Mouse (Mus musculus) heart, embryonic 16.5 days (tissue): ENCODE results near the gene Map2. TPM values are rescaled to one million over a fixed set of nuclear protein-coding genes. Genes with fewer than 3 reads are reported as not detected.

Experiments used
- ATAC-seq: fragments of 200-750 bp; cut with Nextera tagmentation; replicated peaks from 2 replicates; pipeline ENCODE4 v1.8.0; 2017; ENCODE audit warnings: moderate number of reproducible peaks; ENCODE audit not compliant: insufficient read depth, low FRiP score; ENCODE audit errors: extremely low read depth
- H3K27ac ChIP-seq: fragments of 300-500 bp; sonication (generic); 2 replicates; pipeline ENCODE4 v1.5.1; 2014; ENCODE audit warnings: mild to moderate bottlenecking, low read length, control low read depth, moderate library complexity
- H3K27me3 ChIP-seq: fragments of 300-500 bp; sonication (generic); 2 replicates; pipeline ENCODE4 v1.6.1; 2014; ENCODE audit warnings: low read length, mixed read lengths; ENCODE audit not compliant: control insufficient read depth, insufficient read depth
- H3K36me3 ChIP-seq: fragments of 300-500 bp; sonication (generic); 2 replicates; pipeline ENCODE4 v1.6.1; 2014; ENCODE audit not compliant: control insufficient read depth, insufficient read depth
- H3K4me1 ChIP-seq: fragments of 300-500 bp; sonication (generic); 2 replicates; pipeline ENCODE4 v1.6.1; 2014; ENCODE audit warnings: low read length, mixed read lengths; ENCODE audit not compliant: control insufficient read depth, insufficient read depth
- H3K4me2 ChIP-seq: fragments of 300-500 bp; sonication (generic); 2 replicates; pipeline ENCODE4 v1.6.1; 2014; ENCODE audit warnings: low read depth, mild to moderate bottlenecking, control low read depth, low read length
- H3K4me3 ChIP-seq: fragments of 300-500 bp; sonication (generic); 2 replicates; pipeline ENCODE4 v1.5.1; 2014; ENCODE audit warnings: mild to moderate bottlenecking, control low read depth, low read length
- H3K9ac ChIP-seq: fragments of 300-500 bp; sonication (generic); 2 replicates; pipeline ENCODE4 v1.6.1; 2014; ENCODE audit warnings: low read length, control low read depth
- H3K9me3 ChIP-seq: fragments of 300-500 bp; sonication (generic); replicated peaks from 2 replicates; pipeline ENCODE4 v1.6.1; 2016; ENCODE audit warnings: low read length; ENCODE audit not compliant: control insufficient read depth
- WGBS: fragments of 180-500 bp; shearing (Covaris S2); extraction: QIAGEN DNeasy Blood & Tissue Kit; methylation state at CpG from one replicate; pipeline ENCODE4 v1.1.7; 2014; 5-methylcytosine and 5-hydroxymethylcytosine counted together
- polyA plus RNA-seq: library from polyadenylated mRNA; unstranded; fragments of >200 nt; fragmentation: Nextera tagmentation; extraction: Ambion mirVana; gene quantifications from 2 replicates; pipeline ENCODE4 v1.2.1, GENCODE M21; 2015

Map2 gene
- polyA plus RNA-seq, 1 experiment from 2014 or later: 3.4 TPM

- no peak overlapping the region for H3K4me2 ChIP-seq
- H3K36me3 ChIP-seq: no peaks in the 10 kb centered on the region
- H3K4me3 ChIP-seq: no peak overlapping the region
- no peaks in the 10 kb centered on the region for H3K9me3 ChIP-seq
- no peak for ATAC-seq
- 91% methylated on average over 4 of the region's 4 CpGs for WGBS
- H3K27ac ChIP-seq: no peak overlapping the region
- no peaks in the 10 kb centered on the region for H3K27me3 ChIP-seq
- H3K4me1 ChIP-seq: no peaks in the 10 kb centered on the region
- no peak overlapping the region for H3K9ac ChIP-seq
Observed at GRCm38 (mm10) chr1:66386321-66386720, 211.2 kb downstream of the Map2 start.

GRCm38 (mm10) chr1:66386751-66387452, 211.8 kb downstream of the Map2 start:
- 78% methylated on average over 10 of the region's 10 CpGs for WGBS
- H3K4me3 ChIP-seq: no peak overlapping the region
- H3K27me3 ChIP-seq: no peaks in the 10 kb centered on the region
- H3K27ac ChIP-seq: no peak overlapping the region
- no peaks in the 10 kb centered on the region for H3K4me1 ChIP-seq
- no peak for ATAC-seq
- H3K4me2 ChIP-seq: no peak overlapping the region
- no peaks in the 10 kb centered on the region for H3K36me3 ChIP-seq
- no peaks in the 10 kb centered on the region for H3K9me3 ChIP-seq
- H3K9ac ChIP-seq: no peak overlapping the region

DNA sequence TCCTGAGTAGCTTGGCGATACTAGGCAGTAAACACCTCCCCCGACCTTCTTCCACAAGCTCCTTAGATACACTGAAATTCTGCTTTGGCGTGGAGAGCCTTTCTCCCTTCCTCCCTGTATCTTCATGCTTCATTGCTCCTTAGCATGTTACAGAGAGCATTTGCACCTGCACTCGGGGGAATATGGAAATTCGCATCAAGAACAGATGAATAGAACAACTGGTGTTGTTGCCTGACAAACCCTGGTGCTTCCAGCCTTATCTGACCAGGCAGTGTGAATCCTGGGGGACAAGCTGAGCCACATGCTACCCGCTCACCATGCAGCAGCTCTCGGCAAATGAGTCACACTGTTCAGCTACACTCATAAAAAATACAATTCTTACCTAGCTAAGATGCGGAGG, 213.5 kb downstream of the Map2 start:
- Histone ChIP-seq H3K4me2 (no peak overlapping the region), H3K4me3 (no peak overlapping the region), H3K27me3 (no peaks in the 10 kb centered on the region), H3K9ac (no peak overlapping the region), H3K4me1 (no peaks in the 10 kb centered on the region), H3K27ac (no peak overlapping the region), H3K36me3 (no peaks in the 10 kb centered on the region), H3K9me3 (no peaks in the 10 kb centered on the region)
- ATAC-seq: no peak
- 55% methylated on average over 8 of the region's 8 CpGs for WGBS

DNA sequence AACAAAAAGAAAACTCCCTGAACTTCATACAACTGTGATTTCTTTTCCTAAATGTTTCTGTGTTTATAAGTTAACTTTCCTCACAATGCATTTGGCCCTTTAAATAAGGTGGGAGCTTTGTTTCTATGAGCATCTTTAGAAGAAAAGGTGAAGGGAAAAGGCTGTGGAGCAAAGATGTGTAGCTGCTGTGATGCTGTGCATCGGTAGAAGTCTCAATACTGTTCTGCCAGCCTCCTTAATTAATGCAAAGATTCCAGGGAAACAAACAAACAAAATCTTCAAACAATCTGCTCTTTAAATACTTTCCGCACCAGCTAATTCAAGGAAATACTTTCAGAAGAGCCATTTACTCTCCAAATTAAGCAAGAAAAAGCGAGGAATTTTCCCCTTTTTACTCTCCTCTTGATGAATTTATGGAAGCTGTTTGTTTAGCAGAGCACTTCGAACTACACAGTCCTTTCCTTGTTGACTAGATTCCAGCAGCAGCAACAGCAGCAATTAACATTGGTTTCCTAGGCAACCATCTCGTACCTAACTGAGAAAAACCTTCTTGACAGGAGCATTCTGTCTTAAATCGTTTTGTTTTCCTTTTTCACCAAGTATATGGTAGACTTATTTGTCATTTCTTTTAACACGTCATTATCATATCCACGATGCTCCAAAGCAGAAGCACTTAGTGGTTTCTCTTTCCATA, 220.0 kb downstream of the Map2 start:
- Histone ChIP-seq H3K27ac (no peak overlapping the region), H3K36me3 (no peaks in the 10 kb centered on the region), H3K4me1 (no peaks in the 10 kb centered on the region), H3K4me3 (no peak overlapping the region), H3K9ac (no peak overlapping the region), H3K27me3 (no peaks in the 10 kb centered on the region), H3K4me2 (no peak overlapping the region), H3K9me3 (no peaks in the 10 kb centered on the region)
- ATAC-seq: no peak
- WGBS: 56% methylated on average over 8 of the region's 8 CpGs

DNA sequence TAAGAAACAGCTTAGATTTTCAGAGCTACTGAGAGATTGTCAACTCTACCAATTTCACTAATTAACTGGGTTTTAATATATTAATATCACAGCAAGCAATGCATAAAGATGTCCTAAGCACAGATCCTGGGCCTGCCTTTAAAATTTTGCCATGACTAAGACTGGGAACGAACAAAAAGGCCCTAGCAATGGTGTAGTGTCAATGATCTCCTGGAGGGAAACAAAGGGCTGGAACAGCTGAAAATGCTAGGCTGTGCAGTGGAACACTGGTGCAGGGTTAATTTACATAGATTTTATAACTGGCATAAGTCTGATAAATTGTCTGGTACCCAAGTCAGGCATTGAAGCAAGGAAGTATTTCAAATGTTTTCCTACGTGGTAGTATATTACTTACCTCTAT, 220.8 kb downstream of the Map2 start:
- no peaks in the 10 kb centered on the region for H3K27me3 ChIP-seq
- H3K9ac ChIP-seq: no peak overlapping the region
- H3K4me1 ChIP-seq: no peaks in the 10 kb centered on the region
- 80% methylated on average over 2 of the region's 2 CpGs for WGBS
- H3K4me2 ChIP-seq: no peak overlapping the region
- H3K36me3 ChIP-seq: no peaks in the 10 kb centered on the region
- no peak for ATAC-seq
- H3K27ac ChIP-seq: no peak overlapping the region
- no peak overlapping the region for H3K4me3 ChIP-seq
- H3K9me3 ChIP-seq: no peaks in the 10 kb centered on the region

- Histone ChIP-seq H3K4me2 (no peak overlapping the region), H3K27me3 (no peaks in the 10 kb centered on the region), H3K9me3 (no peaks in the 10 kb centered on the region), H3K9ac (no peak overlapping the region), H3K27ac (no peak overlapping the region), H3K36me3 (no peaks in the 10 kb centered on the region), H3K4me1 (no peaks in the 10 kb centered on the region), H3K4me3 (no peak overlapping the region)
- WGBS: 81% methylated on average over 9 of the region's 9 CpGs
- ATAC-seq: no peak
Observed at GRCm38 (mm10) chr1:66401902-66402301, 226.8 kb downstream of the Map2 start.

GRCm38 (mm10) chr1:66407270-66407967, 232.3 kb downstream of the Map2 start:
- no peaks in the 10 kb centered on the region for H3K27me3 ChIP-seq
- no peak overlapping the region for H3K4me2 ChIP-seq
- no peaks in the 10 kb centered on the region for H3K4me1 ChIP-seq
- no peak for ATAC-seq
- WGBS: 64% methylated on average over 13 of the region's 13 CpGs
- H3K27ac ChIP-seq: no peak overlapping the region
- H3K9me3 ChIP-seq: no peaks in the 10 kb centered on the region
- H3K4me3 ChIP-seq: no peak overlapping the region
- H3K36me3 ChIP-seq: no peaks in the 10 kb centered on the region
- H3K9ac ChIP-seq: no peak overlapping the region

DNA sequence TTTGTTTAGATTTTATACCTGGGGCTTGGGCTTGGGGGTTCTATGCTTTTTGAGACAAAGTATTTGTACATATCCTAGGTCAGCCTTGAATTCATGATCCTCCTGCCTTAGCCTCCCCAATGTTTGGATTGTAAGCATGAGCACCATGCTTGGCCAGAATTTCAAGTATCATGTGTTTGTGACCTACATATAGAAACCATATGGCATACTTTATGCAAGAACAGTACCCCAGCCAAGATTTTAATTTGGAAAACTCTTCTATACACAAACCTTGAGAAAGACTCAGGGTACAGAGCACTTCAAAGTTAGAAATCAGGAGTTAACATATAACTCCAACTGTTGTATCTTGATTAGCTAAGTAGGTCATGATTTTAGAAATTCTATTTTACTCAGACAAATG, 243.3 kb downstream of the Map2 start:
- Histone ChIP-seq H3K27ac (no peak overlapping the region), H3K4me3 (no peak overlapping the region), H3K4me1 (no peaks in the 10 kb centered on the region), H3K27me3 (no peaks in the 10 kb centered on the region), H3K9ac (no peak overlapping the region), H3K9me3 (no peaks in the 10 kb centered on the region), H3K36me3 (no peaks in the 10 kb centered on the region), H3K4me2 (no peak overlapping the region)
- ATAC-seq: no peak

- H3K27me3 ChIP-seq: no peaks in the 10 kb centered on the region
- H3K4me3 ChIP-seq: no peak overlapping the region
- H3K9ac ChIP-seq: no peak overlapping the region
- no peak overlapping the region for H3K4me2 ChIP-seq
- H3K36me3 ChIP-seq: no peaks in the 10 kb centered on the region
- no peak for ATAC-seq
- H3K27ac ChIP-seq: no peak overlapping the region
- WGBS: 86% methylated on average over 5 of the region's 5 CpGs
- no peaks in the 10 kb centered on the region for H3K4me1 ChIP-seq
- H3K9me3 ChIP-seq: no peaks in the 10 kb centered on the region
Observed at GRCm38 (mm10) chr1:66426073-66426472, 251.0 kb downstream of the Map2 start.
